Mouse (Mus musculus) hindbrain, postnatal 0 days (tissue): ENCODE results near the gene Crybb3. TPM values are rescaled to one million over a fixed set of nuclear protein-coding genes. Genes with fewer than 3 reads are reported as not detected.

Source experiments
- ATAC-seq: fragments of 200-750 bp; cut with Nextera tagmentation; 2 replicates; pipeline ENCODE4 v1.8.0; 2017; ENCODE audit warnings: mild to moderate bottlenecking, moderate TSS enrichment, moderate library complexity
- DNase-seq: peaks from one replicate; pipeline ENCODE4 v3.0.0-alpha.2; 2015; ENCODE audit warnings: low spot score
- H3K27ac ChIP-seq: fragments of 300-500 bp; sonication (generic); 2 replicates; pipeline ENCODE4 v1.5.1; 2014; ENCODE audit warnings: mild to moderate bottlenecking
- H3K27me3 ChIP-seq: fragments of 300-500 bp; sonication (generic); 2 replicates; pipeline ENCODE4 v1.6.1; 2014; ENCODE audit warnings: low read length, mixed read lengths; ENCODE audit not compliant: insufficient read depth
- H3K36me3 ChIP-seq: fragments of 300-500 bp; sonication (generic); 2 replicates; pipeline ENCODE4 v1.6.1; 2014; ENCODE audit warnings: low read length, mixed read lengths; ENCODE audit not compliant: insufficient read depth
- H3K4me1 ChIP-seq: fragments of 300-500 bp; sonication (generic); 2 replicates; pipeline ENCODE4 v1.6.1; 2014; ENCODE audit warnings: antibody characterized with exemption, low read length, mixed read lengths; ENCODE audit not compliant: insufficient read depth
- H3K4me2 ChIP-seq: fragments of 300-500 bp; sonication (generic); 2 replicates; pipeline ENCODE4 v1.6.1; 2014; ENCODE audit warnings: low read depth, mild to moderate bottlenecking, low read length, moderate library complexity, mixed read lengths
- H3K4me3 ChIP-seq: fragments of 300-500 bp; sonication (generic); 2 replicates; pipeline ENCODE4 v1.5.1; 2014; ENCODE audit warnings: low read length
- H3K9ac ChIP-seq: fragments of 300-500 bp; sonication (generic); replicated peaks from 2 replicates; pipeline ENCODE4 v1.6.1; 2014; ENCODE audit warnings: mild to moderate bottlenecking, low read length, moderate library complexity, mixed read lengths
- H3K9me3 ChIP-seq: fragments of 300-500 bp; sonication (generic); 2 replicates; pipeline ENCODE4 v1.6.1; 2016; ENCODE audit warnings: low read length, mixed read lengths
- CTCF ChIP-seq: IDR thresholded peaks from 2 replicates; pipeline ENCODE4 v1.5.1; 2016; ENCODE audit warnings: antibody characterized with exemption, control low read depth, low read depth
- WGBS: fragments of 180-500 bp; shearing (Covaris S2); extraction: QIAGEN DNeasy Blood & Tissue Kit; methylation state at CpG from one replicate; pipeline ENCODE4 v1.1.7; 2014; 5-methylcytosine and 5-hydroxymethylcytosine counted together
- polyA plus RNA-seq: library from polyadenylated mRNA; unstranded; fragments of >200 nt; fragmentation: Nextera tagmentation; extraction: Ambion mirVana; gene quantifications from 2 replicates; pipeline ENCODE4 v1.2.1, GENCODE M21; 2015
- total RNA-seq: library from RNA; depleted of rRNA; stranded (reverse); fragments of >200 nt; gene quantifications from 2 replicates; pipeline ENCODE4 v1.2.3, GENCODE M21; 2014

The Crybb3 gene
- total and polyA plus RNA-seq, 2 experiments from 2014 or later, result 1.6 to 2.3 TPM

DNA sequence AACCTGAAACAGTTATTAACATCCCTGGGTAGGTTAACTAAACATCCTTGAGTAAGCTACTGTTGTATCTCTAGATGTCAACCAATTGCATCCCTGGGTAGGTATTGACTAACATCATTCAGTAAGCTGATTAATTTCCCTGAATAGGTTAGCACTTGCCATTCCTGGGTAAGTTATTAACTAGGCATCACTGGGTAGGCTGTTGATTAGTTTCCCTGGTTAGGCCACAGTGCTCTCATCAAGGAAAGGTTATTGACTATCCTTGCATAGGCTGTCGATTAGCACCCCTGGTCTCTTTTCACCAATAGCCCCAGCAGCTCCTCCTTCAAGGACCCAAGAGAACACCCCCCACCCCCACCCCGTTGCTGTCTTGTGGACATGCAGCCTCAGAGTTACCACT is 4.5 kb upstream of the Crybb3 start:
- no peak for TF ChIP-seq CTCF
- DNase-seq, result peak; percentile 22
- Histone ChIP-seq H3K4me2 (no peak overlapping the region), H3K27me3 (no peaks in the 10 kb centered on the region), H3K4me3 (no peak overlapping the region), H3K9me3 (no peaks in the 10 kb centered on the region), H3K9ac (no peak overlapping the region), H3K4me1 (0 out of 2 replicates have a peak, but pooled peaks cover 3% of the 10 kb centered on the region), H3K36me3 (0 out of 2 replicates have a peak, but pooled peaks cover 7% of the 10 kb centered on the region), H3K27ac (peak overlapping the region; percentile 38)
- ATAC-seq, result no peak
- WGBS, result 45% methylated on average over 2 of the region's 2 CpGs

DNA sequence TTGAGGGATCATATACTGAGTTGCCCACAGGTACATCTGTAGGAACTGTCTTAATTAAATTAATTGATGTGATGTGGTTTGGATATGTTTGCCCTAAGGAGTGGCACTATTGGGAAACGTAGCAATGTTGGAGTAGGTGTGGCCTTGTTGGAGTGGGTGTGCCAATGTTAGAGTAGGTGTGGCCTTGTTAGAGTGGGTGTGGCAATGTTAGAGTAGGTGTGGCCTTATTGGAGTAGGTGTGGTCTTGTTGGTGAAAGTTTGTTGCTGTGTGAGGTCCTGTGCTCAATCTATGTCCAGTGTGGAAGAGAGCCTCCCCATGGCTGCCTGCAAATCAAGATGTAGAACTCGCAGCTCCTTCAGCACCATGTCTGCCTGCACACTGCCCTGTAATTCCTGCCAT is 2.9 kb upstream of the Crybb3 start:
- no peak for TF ChIP-seq CTCF
- WGBS, result 89% methylated on average over 2 of the region's 2 CpGs
- DNase-seq (no peak), ATAC-seq (no peak)
- no peak overlapping the region for H3K4me3 ChIP-seq
- H3K9ac ChIP-seq, result no peak overlapping the region
- H3K4me1 ChIP-seq, result 0 out of 2 replicates have a peak, but pooled peaks cover 3% of the 10 kb centered on the region
- 0 out of 2 replicates have a peak, but pooled peaks cover under 1% of the 10 kb centered on the region for H3K36me3 ChIP-seq
- no peaks in the 10 kb centered on the region for H3K27me3 ChIP-seq
- no peaks in the 10 kb centered on the region for H3K9me3 ChIP-seq
- H3K27ac ChIP-seq, result no peak overlapping the region
- H3K4me2 ChIP-seq, result no peak overlapping the region

DNA sequence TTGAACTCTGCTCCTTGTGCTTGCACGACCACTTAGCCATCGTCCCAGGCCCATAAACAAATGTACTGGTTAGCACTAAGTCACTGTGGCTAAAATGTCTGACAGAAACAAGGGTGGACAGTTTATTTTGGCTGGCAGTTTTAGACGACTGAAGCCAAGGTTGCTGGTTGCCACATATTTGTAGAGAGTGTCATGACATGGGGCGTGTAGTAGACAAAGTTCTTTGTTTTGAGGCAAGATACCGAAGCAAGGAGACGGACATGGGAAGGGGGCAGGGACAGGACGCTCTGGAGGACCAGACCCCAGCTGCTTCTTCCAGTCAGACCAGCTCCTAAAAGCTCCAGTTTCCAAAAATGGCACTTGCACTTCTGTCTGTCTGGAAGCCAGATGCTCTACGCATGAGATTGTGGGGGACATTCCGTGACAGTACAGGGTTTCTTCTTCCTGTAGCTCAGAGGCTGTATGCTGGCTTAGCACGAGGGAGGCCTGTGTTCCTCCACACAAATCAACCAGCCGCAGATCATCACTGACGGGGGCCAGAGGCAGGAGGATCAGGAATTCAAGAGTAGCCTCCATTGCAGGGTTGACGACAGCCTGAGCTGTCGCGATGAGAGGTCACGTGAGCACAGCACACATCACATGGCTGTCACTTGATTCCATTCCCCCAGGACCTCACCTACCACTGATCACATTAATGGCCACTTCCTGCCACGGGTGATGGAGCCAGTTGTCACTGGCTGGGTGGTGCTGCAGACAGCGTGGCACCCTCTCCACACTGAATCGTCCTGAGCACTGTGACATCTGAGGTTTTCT is 1.2 kb upstream of the Crybb3 start:
- no peak overlapping the region for H3K4me2 ChIP-seq
- H3K9ac ChIP-seq, result no peak overlapping the region
- ATAC-seq, result peak; percentile 27; the same call in 1 of the 2 replicates
- H3K27me3 ChIP-seq, result no peaks in the 10 kb centered on the region
- DNase-seq, result no peak
- WGBS, result 59% methylated on average over 19 of the region's 19 CpGs
- no peak for TF ChIP-seq CTCF
- H3K27ac ChIP-seq, result no peak overlapping the region
- no peak overlapping the region for H3K4me3 ChIP-seq
- H3K4me1 ChIP-seq, result 0 out of 2 replicates have a peak, but pooled peaks cover 3% of the 10 kb centered on the region
- H3K9me3 ChIP-seq, result no peaks in the 10 kb centered on the region
- H3K36me3 ChIP-seq, result no peaks in the 10 kb centered on the region

DNA sequence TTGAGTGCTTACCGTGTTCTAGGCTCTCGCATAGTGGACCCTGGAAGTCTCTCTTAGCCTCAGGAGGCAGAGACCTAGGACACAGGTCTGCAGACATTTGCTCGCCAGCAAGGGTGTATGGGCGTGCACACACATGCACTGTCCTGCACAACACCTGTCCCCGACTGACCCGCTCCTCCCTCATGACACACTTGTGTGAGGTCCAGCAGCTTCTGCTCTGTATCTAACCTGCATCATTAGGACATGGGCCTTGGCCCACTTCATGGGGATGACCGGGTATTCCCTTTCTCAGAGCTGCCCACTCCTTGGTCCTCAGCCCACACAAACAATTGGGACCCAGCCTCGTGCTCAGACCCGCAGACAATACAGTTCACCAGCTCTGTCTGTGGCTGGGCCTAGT is 364 bp downstream of the Crybb3 start:
- Histone ChIP-seq H3K9ac (no peak overlapping the region), H3K27ac (no peak overlapping the region), H3K9me3 (no peaks in the 10 kb centered on the region), H3K4me2 (no peak overlapping the region), H3K27me3 (no peaks in the 10 kb centered on the region), H3K4me1 (0 out of 2 replicates have a peak, but pooled peaks cover 2% of the 10 kb centered on the region), H3K4me3 (no peak overlapping the region), H3K36me3 (no peaks in the 10 kb centered on the region)
- ATAC-seq (0 out of 2 replicates have a peak, but pooled peaks have one; percentile 13), DNase-seq (no peak)
- 89% methylated on average over 9 of the region's 9 CpGs for WGBS
- TF ChIP-seq CTCF, result no peak

DNA sequence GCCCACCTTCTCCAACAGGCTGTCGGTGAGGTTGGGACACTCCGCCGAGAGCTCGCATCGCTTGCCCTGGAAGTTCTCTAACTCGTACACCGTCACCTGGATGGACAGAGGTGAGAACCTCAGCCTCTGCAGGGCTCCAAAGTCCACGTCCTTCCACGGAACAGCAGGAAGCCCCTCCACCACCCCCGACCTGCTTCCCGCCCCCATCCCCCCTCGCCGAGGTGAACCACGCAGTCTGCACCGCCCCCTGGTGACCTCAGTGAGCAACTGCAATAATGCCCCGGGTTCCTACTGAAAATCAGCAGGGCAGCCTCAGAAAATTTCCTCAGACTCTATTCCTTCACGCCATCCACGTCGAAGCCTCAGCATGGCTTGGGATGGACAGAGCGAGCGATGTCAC is 1.6 kb downstream of the Crybb3 start:
- 24% methylated on average over 21 of the region's 21 CpGs for WGBS

DNA sequence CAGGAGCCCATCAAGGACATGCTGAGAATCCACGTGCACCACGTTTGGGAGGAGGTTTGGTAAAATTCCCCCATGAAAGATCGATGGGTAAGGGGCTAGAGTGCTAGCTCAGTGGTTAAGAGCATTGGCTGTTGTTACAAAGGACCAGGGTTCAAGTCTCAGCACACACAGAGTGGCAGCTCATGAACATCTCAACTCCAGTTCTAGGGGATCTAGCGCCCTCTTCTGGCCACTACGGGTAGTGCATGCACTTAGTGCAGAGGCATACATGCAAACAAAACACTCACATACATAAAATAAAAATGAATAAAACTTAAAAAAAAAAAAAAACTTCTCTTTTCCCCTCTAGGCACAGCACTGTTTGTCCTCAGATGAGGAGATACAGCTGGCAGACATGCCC is 2.7 kb downstream of the Crybb3 start:
- no peaks in the 10 kb centered on the region for H3K27me3 ChIP-seq
- 65% methylated on average over 5 of the region's 5 CpGs for WGBS
- H3K27ac ChIP-seq, result no peak overlapping the region
- no peak for DNase-seq
- no peak overlapping the region for H3K9ac ChIP-seq
- ATAC-seq, result no peak
- TF ChIP-seq CTCF, result peak; percentile 63
- no peaks in the 10 kb centered on the region for H3K36me3 ChIP-seq
- no peaks in the 10 kb centered on the region for H3K9me3 ChIP-seq
- H3K4me1 ChIP-seq, result no peaks in the 10 kb centered on the region
- no peak overlapping the region for H3K4me3 ChIP-seq
- H3K4me2 ChIP-seq, result no peak overlapping the region

More for the DNA sequence above, 1.6 kb downstream of the Crybb3 start:
- TF ChIP-seq CTCF, result peak; percentile 73
- H3K27me3 ChIP-seq, result no peaks in the 10 kb centered on the region
- no peaks in the 10 kb centered on the region for H3K4me1 ChIP-seq
- H3K9ac ChIP-seq, result no peak overlapping the region
- ATAC-seq (no peak), DNase-seq (peak; percentile 77)
- H3K4me3 ChIP-seq, result no peak overlapping the region
- H3K9me3 ChIP-seq, result no peaks in the 10 kb centered on the region
- H3K4me2 ChIP-seq, result peak overlapping the region; percentile 30; the same call in 1 of the 2 replicates
- H3K36me3 ChIP-seq, result no peaks in the 10 kb centered on the region
- H3K27ac ChIP-seq, result no peak overlapping the region

DNA sequence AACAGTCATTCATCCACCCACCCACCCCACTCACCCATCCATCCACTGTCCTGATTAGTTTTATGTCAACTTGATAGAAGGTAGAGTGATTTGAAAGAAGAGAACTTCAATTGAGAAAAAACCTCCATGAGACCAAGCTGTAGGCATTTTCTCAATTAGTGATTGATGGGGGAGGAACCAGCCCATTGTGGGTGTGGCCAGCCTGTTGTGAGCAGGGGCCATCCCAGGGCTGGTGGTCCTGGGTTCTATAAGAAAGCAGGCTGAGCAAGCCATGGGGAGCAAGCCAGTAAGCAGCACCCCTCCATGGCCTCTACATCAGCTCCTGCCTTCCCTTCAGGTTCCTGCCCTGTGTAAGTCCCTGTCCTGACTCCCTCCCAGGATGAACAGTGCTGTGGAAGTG is 11.4 kb downstream of the Crybb3 start, which contains the start of gene Crybb2:
Gene Crybb2 (minus strand): TSS at position 101 of the 400 bp plus-strand sequence.
- H3K27ac ChIP-seq, result no peak within 1 kb of the TSS
- no peak within 1 kb of the TSS for H3K4me2 ChIP-seq
- no peak for TF ChIP-seq CTCF
- H3K9ac ChIP-seq, result no peak within 1 kb of the TSS
- no peaks in the 10 kb centered on the region for H3K36me3 ChIP-seq
- DNase-seq, result no peak
- H3K4me3 ChIP-seq, result no peak within 1 kb of the TSS
- H3K27me3 ChIP-seq, result no peaks in the 10 kb centered on the region
- H3K4me1 ChIP-seq, result no peaks in the 10 kb centered on the region
- H3K9me3 ChIP-seq, result no peaks in the 10 kb centered on the region
- no peak for ATAC-seq
